Mouse (Mus musculus) macrophage (primary cell): ENCODE results near the gene Mpc1. TPM values are rescaled to one million over a fixed set of nuclear protein-coding genes. Genes with fewer than 3 reads are reported as not detected.
"Not testable (repeated sequence)": the region's sequence is repeated elsewhere in the genome, so short reads cannot be mapped to it uniquely, and the experiment has no call there.

Experiments used
- H3K27ac ChIP-seq: fragments of 350-480 bp; formaldehyde crosslinking; 2 replicates; pipeline ENCODE4 v1.9.0; 2021
- H3K36me3 ChIP-seq: fragments of 350-480 bp; formaldehyde crosslinking; 2 replicates; pipeline ENCODE4 v1.9.0; 2021; ENCODE audit errors: inconsistent target
- H3K4me3 ChIP-seq: fragments of 350-480 bp; formaldehyde crosslinking; 2 replicates; pipeline ENCODE4 v1.9.0; 2021; ENCODE audit errors: inconsistent target
- H3K79me2 ChIP-seq: fragments of 350-480 bp; formaldehyde crosslinking; 2 replicates; pipeline ENCODE4 v1.9.0; 2021; ENCODE audit errors: inconsistent target
- WGBS: methylation state at CpG from one replicate; pipeline ENCODE4 v1.1.7; 2026; ENCODE audit warnings: inconsistent platforms; ENCODE audit not compliant: missing documents; 5-methylcytosine and 5-hydroxymethylcytosine counted together
- polyA plus RNA-seq: library from polyadenylated mRNA; stranded (reverse); fragments of 250-400 nt; gene quantifications from 3 replicates; pipeline ENCODE4 v1.2.4, GENCODE M21; 2018; ENCODE audit warnings: inconsistent platforms

Gene Mpc1
- polyA plus RNA-seq, 1 experiment from 2014 or later, result 456 TPM

GRCm38 (mm10) chr17:8255583-8255982 is 27.1 kb upstream of the Mpc1 start:
- Histone ChIP-seq H3K4me3 (no peak overlapping the region), H3K27ac (no peak overlapping the region), H3K79me2 (no peaks in the 10 kb centered on the region), H3K36me3 (no peaks in the 10 kb centered on the region)
- 26% methylated on average over 6 of the region's 6 CpGs for WGBS

- Histone ChIP-seq H3K36me3 (no peaks in the 10 kb centered on the region), H3K27ac (no peak overlapping the region), H3K4me3 (no peak overlapping the region), H3K79me2 (no peaks in the 10 kb centered on the region)
- WGBS, result 75% methylated on average over 8 of the region's 8 CpGs
Measured at GRCm38 (mm10) chr17:8256982-8257381, 25.7 kb upstream of the Mpc1 start.

- not testable (repeated sequence) for H3K27ac ChIP-seq, H3K79me2 ChIP-seq, H3K4me3 ChIP-seq, H3K36me3 ChIP-seq
- 13% methylated on average over 5 of the region's 7 CpGs for WGBS
Measured at GRCm38 (mm10) chr17:8264638-8265037, 18.1 kb upstream of the Mpc1 start.

GRCm38 (mm10) chr17:8272054-8272749 is 10.5 kb upstream of the Mpc1 start:
- WGBS, result 47% methylated on average over 6 of the region's 6 CpGs
- Histone ChIP-seq H3K4me3 (no peak overlapping the region), H3K79me2 (no peaks in the 10 kb centered on the region), H3K27ac (no peak overlapping the region), H3K36me3 (no peaks in the 10 kb centered on the region)

- no peaks in the 10 kb centered on the region for H3K36me3 ChIP-seq
- H3K27ac ChIP-seq, result no peak overlapping the region
- 71% methylated on average over 6 of the region's 6 CpGs for WGBS
- H3K4me3 ChIP-seq, result no peak overlapping the region
- no peaks in the 10 kb centered on the region for H3K79me2 ChIP-seq
Measured at GRCm38 (mm10) chr17:8272951-8273350, 9.8 kb upstream of the Mpc1 start.

- no peak overlapping the region for H3K27ac ChIP-seq
- H3K4me3 ChIP-seq, result no peak overlapping the region
- WGBS, result 72% methylated on average over 4 of the region's 4 CpGs
- H3K79me2 ChIP-seq, result no peaks in the 10 kb centered on the region
- H3K36me3 ChIP-seq, result no peaks in the 10 kb centered on the region
Measured at GRCm38 (mm10) chr17:8276071-8276470, 6.6 kb upstream of the Mpc1 start.

- Histone ChIP-seq H3K4me3 (no peak overlapping the region), H3K27ac (no peak overlapping the region), H3K79me2 (no peaks in the 10 kb centered on the region), H3K36me3 (no peaks in the 10 kb centered on the region)
- WGBS, result 44% methylated on average over 6 of the region's 7 CpGs
Measured at GRCm38 (mm10) chr17:8276680-8277079, 6.0 kb upstream of the Mpc1 start.

- H3K27ac ChIP-seq, result no peak overlapping the region
- H3K36me3 ChIP-seq, result no peaks in the 10 kb centered on the region
- no peak overlapping the region for H3K4me3 ChIP-seq
- WGBS, result 97% methylated on average over 3 of the region's 3 CpGs
- H3K79me2 ChIP-seq, result no peaks in the 10 kb centered on the region
Measured at GRCm38 (mm10) chr17:8277266-8277665, 5.4 kb upstream of the Mpc1 start.

GRCm38 (mm10) chr17:8278356-8278755 is 4.3 kb upstream of the Mpc1 start:
- H3K27ac ChIP-seq, result no peak overlapping the region
- H3K79me2 ChIP-seq, result no peaks in the 10 kb centered on the region
- 96% methylated on average over 3 of the region's 3 CpGs for whole genome bisulfite sequencing
- no peaks in the 10 kb centered on the region for H3K36me3 ChIP-seq
- no peak overlapping the region for H3K4me3 ChIP-seq

GRCm38 (mm10) chr17:8283526-8284253 is 986 bp downstream of the Mpc1 start:
- peak overlapping the region; percentile 88 for H3K4me3 ChIP-seq
- H3K79me2 ChIP-seq, result peaks cover 49% of the 10 kb centered on the region
- under 1% methylated on average over 77 of the region's 77 CpGs for WGBS
- peak overlapping the region; percentile 89 for H3K27ac ChIP-seq
- H3K36me3 ChIP-seq, result no peaks in the 10 kb centered on the region

GRCm38 (mm10) chr17:8284254-8284661 is 1.6 kb downstream of the Mpc1 start:
- peaks cover 5% of the 10 kb centered on the region; the same call in 1 of the 2 replicates for H3K36me3 ChIP-seq
- H3K4me3 ChIP-seq, result peak overlapping the region; percentile 88
- peaks cover 55% of the 10 kb centered on the region for H3K79me2 ChIP-seq
- WGBS, result under 1% methylated on average over 32 of the region's 32 CpGs
- peak overlapping the region; percentile 60 for H3K27ac ChIP-seq

- Histone ChIP-seq H3K27ac (peak overlapping the region; percentile 60; the same call in 1 of the 2 replicates), H3K36me3 (peaks cover 9% of the 10 kb centered on the region; the same call in 1 of the 2 replicates), H3K4me3 (peak overlapping the region; percentile 88), H3K79me2 (peaks cover 62% of the 10 kb centered on the region)
- 54% methylated on average over 8 of the region's 8 CpGs for WGBS
Measured at GRCm38 (mm10) chr17:8285056-8285455, 2.4 kb downstream of the Mpc1 start.

GRCm38 (mm10) chr17:8286987-8287386 is 4.3 kb downstream of the Mpc1 start:
- WGBS, result 98% methylated on average over 4 of the region's 4 CpGs
- Histone ChIP-seq H3K36me3 (peaks cover 9% of the 10 kb centered on the region; the same call in 1 of the 2 replicates), H3K79me2 (peaks cover 82% of the 10 kb centered on the region), H3K27ac (no peak overlapping the region), H3K4me3 (no peak overlapping the region)

GRCm38 (mm10) chr17:8289993-8290679 is 7.4 kb downstream of the Mpc1 start:
- H3K27ac ChIP-seq, result no peak overlapping the region
- H3K36me3 ChIP-seq, result peaks cover 24% of the 10 kb centered on the region
- H3K4me3 ChIP-seq, result no peak overlapping the region
- peaks cover 96% of the 10 kb centered on the region for H3K79me2 ChIP-seq
- 100% methylated on average over 3 of the region's 3 CpGs for WGBS

- Histone ChIP-seq H3K79me2 (peaks cover 90% of the 10 kb centered on the region), H3K36me3 (peaks cover 24% of the 10 kb centered on the region), H3K4me3 (no peak overlapping the region), H3K27ac (no peak overlapping the region)
Measured at GRCm38 (mm10) chr17:8290736-8291135, 8.0 kb downstream of the Mpc1 start.
